Mouse (Mus musculus): ENCODE results near the gene Cfap69. TPM values are rescaled to one million over a fixed set of nuclear protein-coding genes. Genes with fewer than 3 reads are reported as not detected.

Cfap69 gene
- polyA plus RNA-seq, 1 experiment, result 4.3 TPM

DNA sequence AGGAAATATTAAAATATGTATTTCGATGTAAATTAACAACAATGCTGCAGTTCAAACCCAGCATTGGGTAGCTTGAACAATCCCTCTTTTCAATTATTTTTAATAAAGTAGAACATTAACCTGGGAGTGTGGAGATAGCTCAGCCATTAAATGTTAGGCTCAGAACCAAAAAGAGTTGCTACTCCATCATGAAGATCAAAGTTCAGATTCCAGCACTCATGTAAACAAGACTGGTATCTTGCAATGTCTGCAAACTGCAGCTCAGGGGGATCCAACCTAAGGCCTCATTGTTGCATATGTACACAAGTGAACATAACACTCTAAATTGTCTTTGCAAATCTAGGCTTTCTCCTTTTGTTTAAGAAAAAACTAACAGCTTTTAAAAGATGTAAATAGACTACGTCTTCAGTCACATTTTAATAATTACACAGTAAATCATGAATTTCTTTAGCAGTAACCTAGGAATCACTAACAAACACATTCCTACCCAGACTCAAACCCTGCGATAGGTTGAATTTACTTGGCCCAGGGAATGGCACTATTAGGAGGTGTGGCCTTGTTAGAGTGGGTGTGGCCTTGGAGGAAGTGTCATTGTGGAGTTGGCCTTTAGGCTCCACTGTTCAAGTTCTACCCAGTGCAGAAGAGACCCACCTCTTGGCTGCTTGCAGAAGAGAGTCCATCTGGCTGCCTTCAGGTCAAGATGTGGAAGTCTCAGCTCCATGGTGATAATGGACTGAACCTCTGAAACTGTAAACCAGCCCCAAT, 130.2 kb downstream of the Cfap69 start:
- H3K36me3 ChIP-seq (ENCODE audit: control insufficient read depth, insufficient read depth), result peaks cover 16% of the 10 kb centered on the region
- no peak overlapping the region for H3ac ChIP-seq (ENCODE audit: control insufficient read depth, insufficient read length, low read depth)
- no peak for TF ChIP-seq MAX (IDR thresholded peaks at IDR 0.05)
- TF ChIP-seq CTCF (IDR thresholded peaks at IDR 0.05; ENCODE audit: control insufficient read depth, insufficient read depth, insufficient read length), result no peak
- TF ChIP-seq CEBPB (IDR thresholded peaks at IDR 0.05; ENCODE audit: low read depth), result no peak
- no peak for TF ChIP-seq MYOG (IDR thresholded peaks at IDR 0.05; ENCODE audit: control insufficient read depth, extremely low read depth, insufficient read length)
- TF ChIP-seq FOSL1 (IDR thresholded peaks at IDR 0.05; ENCODE audit: insufficient read depth, low read length, poor library complexity, severe bottlenecking), result no peak
- no peak for TF ChIP-seq USF1 (IDR thresholded peaks at IDR 0.05; ENCODE audit: low read depth)
- no peak for TF ChIP-seq MYOD1 (IDR thresholded peaks at IDR 0.05; ENCODE audit: control insufficient read depth, insufficient read length, low read depth)
- no peaks in the 10 kb centered on the region for H3K79me2 ChIP-seq (ENCODE audit: control insufficient read depth, insufficient read depth)
- H3K79me3 ChIP-seq (ENCODE audit: low read depth), result no peaks in the 10 kb centered on the region
- no peaks in the 10 kb centered on the region for H3K27me3 ChIP-seq (ENCODE audit: control insufficient read depth, insufficient read depth, insufficient read length)
- H3K4me3 ChIP-seq (ENCODE audit: insufficient read depth, poor library complexity, severe bottlenecking), result no peak overlapping the region

Other genes with a start within 250 kb of the Cfap69 start
- gene Cdk14, start 243.9 kb downstream of the Cfap69 start, polyA plus RNA-seq (2012; fragmentation: generic; extraction: Trizol), result 15.9 TPM
- not detected for gene 1700015F17Rik, start 185.1 kb downstream of the Cfap69 start, polyA plus RNA-seq (2012; fragmentation: generic; extraction: Trizol)
- gene Cldn12, start 149.3 kb downstream of the Cfap69 start, polyA plus RNA-seq (2012; fragmentation: generic; extraction: Trizol), result 27.2 TPM
- gene Gtpbp10, start 104.7 kb downstream of the Cfap69 start, polyA plus RNA-seq (2012; fragmentation: generic; extraction: Trizol), result 4.6 TPM
- gene Gm8773, start 90.4 kb downstream of the Cfap69 start, polyA plus RNA-seq (2012; fragmentation: generic; extraction: Trizol), result 0.67 TPM
- gene Steap2, start 30.3 kb upstream of the Cfap69 start, polyA plus RNA-seq (2012; fragmentation: generic; extraction: Trizol), result 20.7 TPM
- gene Steap1, start 85.1 kb upstream of the Cfap69 start, polyA plus RNA-seq (2012; fragmentation: generic; extraction: Trizol), result 58.9 TPM